Mouse (Mus musculus): ENCODE measurements around the gene Btbd10. TPM values are rescaled to one million over a fixed set of nuclear protein-coding genes. Genes with fewer than 3 reads are reported as not detected.

The Btbd10 gene
- polyA plus RNA-seq (2014; fragmentation: Nextera tagmentation; extraction: Ambion mirVana), result 24.5 and 30.9 TPM in 2 replicates

DNA sequence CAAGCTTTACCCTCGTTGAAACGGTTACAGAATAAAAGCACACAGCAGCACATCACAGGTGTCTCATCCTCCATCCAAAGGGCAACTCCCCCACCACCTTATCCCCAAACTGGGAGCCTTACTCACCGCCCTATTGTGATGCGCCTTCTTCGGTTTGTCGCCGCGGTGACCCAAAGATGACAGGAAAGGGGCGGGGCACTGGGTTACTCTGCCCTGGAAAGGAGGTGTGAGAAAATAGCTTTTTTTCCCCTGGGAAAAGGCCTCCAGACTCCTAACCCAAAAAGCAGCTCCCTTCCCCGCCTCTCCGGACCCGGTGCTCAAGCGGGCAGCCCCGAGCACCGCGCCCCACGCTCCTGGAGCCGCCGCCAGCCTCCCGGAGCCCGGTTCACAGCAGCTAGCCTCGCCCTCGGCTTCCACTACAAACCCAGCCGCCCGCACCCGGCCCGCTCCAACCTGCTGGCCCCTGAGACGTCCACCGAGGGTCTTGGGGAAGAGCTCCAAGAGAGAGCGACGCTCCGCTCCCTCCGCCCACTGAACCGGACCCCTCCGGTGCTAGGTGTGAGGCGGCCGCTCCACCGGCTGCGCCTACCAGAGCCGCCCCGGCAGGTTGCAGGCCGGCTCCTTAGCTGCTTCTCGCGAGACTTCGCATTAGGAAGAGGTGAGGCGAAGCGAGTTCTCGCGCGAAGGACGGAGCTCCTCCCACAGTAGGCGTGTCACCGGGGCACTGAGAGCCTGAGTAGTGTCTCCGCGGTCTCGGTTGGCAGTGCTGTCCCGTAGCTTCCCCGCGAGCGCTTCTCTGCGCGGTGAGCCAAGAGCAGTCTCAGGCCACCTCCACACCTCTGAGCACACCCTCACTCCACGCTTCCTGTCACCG, at the start of gene Btbd10:
Btbd10 (minus strand) TSS at position 647 of the 874 bp plus-strand sequence.
- peaks cover 6% of the 10 kb centered on the region; the same call in 1 of the 2 replicates for H3K4me1 ChIP-seq (ENCODE audit: control insufficient read depth, insufficient read depth, low read length)
- peak; percentile 97 for ATAC-seq (ENCODE audit: insufficient number of reproducible peaks, insufficient read depth, low FRiP score, low read depth)
- peak within 1 kb of the TSS; percentile 83 for H3K9ac ChIP-seq (replicated peaks; ENCODE audit: low read depth, low read length)
- no peaks in the 10 kb centered on the region for H3K9me3 ChIP-seq (ENCODE audit: control insufficient read depth, low read depth, low read length)
- WGBS, result under 1% methylated on average over 64 of the region's 64 CpGs
- peak within 1 kb of the TSS; percentile 86 for H3K4me2 ChIP-seq (replicated peaks; ENCODE audit: low read depth, low read length)
- peak within 1 kb of the TSS; percentile 85 for H3K27ac ChIP-seq (ENCODE audit: low read length)
- no peaks in the 10 kb centered on the region for H3K27me3 ChIP-seq (ENCODE audit: control insufficient read depth, insufficient read depth, low read length)
- peak within 1 kb of the TSS; percentile 87 for H3K4me3 ChIP-seq (ENCODE audit: low read depth, low read length)
- H3K36me3 ChIP-seq (ENCODE audit: control insufficient read depth, insufficient read depth, low read length), result no peaks in the 10 kb centered on the region

GRCm38 (mm10) chr7:113416536-113416935, 47.3 kb upstream of the Btbd10 start:
- Histone ChIP-seq H3K9ac (replicated peaks; ENCODE audit: low read depth, low read length) (no peak overlapping the region), H3K36me3 (ENCODE audit: control insufficient read depth, insufficient read depth, low read length) (no peaks in the 10 kb centered on the region), H3K27ac (ENCODE audit: low read length) (no peak overlapping the region), H3K9me3 (ENCODE audit: control insufficient read depth, low read depth, low read length) (no peaks in the 10 kb centered on the region), H3K27me3 (ENCODE audit: control insufficient read depth, insufficient read depth, low read length) (no peaks in the 10 kb centered on the region), H3K4me3 (ENCODE audit: low read depth, low read length) (no peak overlapping the region), H3K4me2 (replicated peaks; ENCODE audit: low read depth, low read length) (no peak overlapping the region), H3K4me1 (ENCODE audit: control insufficient read depth, insufficient read depth, low read length) (no peaks in the 10 kb centered on the region)
- 85% methylated on average over 1 of the region's 1 CpGs for WGBS
- no peak for ATAC-seq (ENCODE audit: insufficient number of reproducible peaks, insufficient read depth, low FRiP score, low read depth)

DNA sequence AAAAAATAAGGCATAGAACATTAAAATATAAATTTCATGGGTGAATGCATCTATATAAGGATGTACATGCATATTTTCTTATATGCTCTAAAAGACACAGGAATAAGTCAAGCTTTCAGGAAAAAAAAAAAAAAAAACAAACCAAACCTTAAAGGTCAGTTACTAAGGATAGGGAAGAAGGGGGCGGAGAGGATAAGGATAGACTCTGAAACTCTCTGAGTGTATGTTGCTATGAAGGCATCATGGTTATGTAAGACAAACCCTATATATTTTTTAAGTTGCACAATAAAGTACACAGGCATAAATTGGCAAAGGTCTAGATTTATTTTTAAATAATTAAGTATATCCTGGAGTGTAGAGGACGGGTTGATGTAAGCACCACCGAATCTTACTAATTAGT, 46.1 kb upstream of the Btbd10 start:
- no peak for ATAC-seq (ENCODE audit: insufficient number of reproducible peaks, insufficient read depth, low FRiP score, low read depth)
- Histone ChIP-seq H3K4me1 (ENCODE audit: control insufficient read depth, insufficient read depth, low read length) (no peaks in the 10 kb centered on the region), H3K27me3 (ENCODE audit: control insufficient read depth, insufficient read depth, low read length) (no peaks in the 10 kb centered on the region), H3K27ac (ENCODE audit: low read length) (no peak overlapping the region), H3K4me2 (replicated peaks; ENCODE audit: low read depth, low read length) (no peak overlapping the region), H3K4me3 (ENCODE audit: low read depth, low read length) (no peak overlapping the region), H3K36me3 (ENCODE audit: control insufficient read depth, insufficient read depth, low read length) (no peaks in the 10 kb centered on the region), H3K9ac (replicated peaks; ENCODE audit: low read depth, low read length) (no peak overlapping the region), H3K9me3 (ENCODE audit: control insufficient read depth, low read depth, low read length) (no peaks in the 10 kb centered on the region)
- 80% methylated on average over 3 of the region's 3 CpGs for WGBS

- WGBS, result 48% methylated on average over 5 of the region's 5 CpGs
- H3K9me3 ChIP-seq (ENCODE audit: control insufficient read depth, low read depth, low read length), result no peaks in the 10 kb centered on the region
- H3K4me1 ChIP-seq (ENCODE audit: control insufficient read depth, insufficient read depth, low read length), result no peaks in the 10 kb centered on the region
- no peak; the same call in 1 of the 2 replicates for ATAC-seq (ENCODE audit: insufficient number of reproducible peaks, insufficient read depth, low FRiP score, low read depth)
- H3K4me3 ChIP-seq (ENCODE audit: low read depth, low read length), result no peak overlapping the region
- H3K9ac ChIP-seq (replicated peaks; ENCODE audit: low read depth, low read length), result no peak overlapping the region
- no peaks in the 10 kb centered on the region for H3K27me3 ChIP-seq (ENCODE audit: control insufficient read depth, insufficient read depth, low read length)
- no peak overlapping the region for H3K27ac ChIP-seq (ENCODE audit: low read length)
- H3K36me3 ChIP-seq (ENCODE audit: control insufficient read depth, insufficient read depth, low read length), result no peaks in the 10 kb centered on the region
- no peak overlapping the region for H3K4me2 ChIP-seq (replicated peaks; ENCODE audit: low read depth, low read length)
These were observed 39.5 kb upstream of the Btbd10 start for GRCm38 (mm10) chr7:113408712-113409111.

DNA sequence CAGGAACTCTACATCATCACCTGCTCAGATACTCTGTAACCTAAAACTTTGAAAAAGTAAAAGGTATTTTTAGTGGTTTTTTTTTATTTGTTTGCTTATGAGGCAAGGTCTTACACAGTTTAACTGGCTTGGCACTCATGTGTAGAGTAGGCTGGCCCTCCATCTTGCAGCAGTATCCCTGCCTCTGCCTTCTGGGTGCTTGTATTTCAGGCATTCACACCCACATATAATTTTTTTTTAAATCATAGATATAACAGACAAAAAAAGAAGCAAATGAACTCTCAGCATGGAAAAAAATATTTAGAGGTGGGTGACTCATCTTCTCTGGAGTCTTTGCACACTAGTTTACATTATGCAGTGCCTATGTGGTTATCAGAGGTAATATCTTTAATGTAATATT, 28.9 kb upstream of the Btbd10 start:
- no peaks in the 10 kb centered on the region for H3K36me3 ChIP-seq (ENCODE audit: control insufficient read depth, insufficient read depth, low read length)
- H3K9me3 ChIP-seq (ENCODE audit: control insufficient read depth, low read depth, low read length), result no peaks in the 10 kb centered on the region
- H3K27ac ChIP-seq (ENCODE audit: low read length), result no peak overlapping the region
- H3K4me3 ChIP-seq (ENCODE audit: low read depth, low read length), result no peak overlapping the region
- no peaks in the 10 kb centered on the region for H3K4me1 ChIP-seq (ENCODE audit: control insufficient read depth, insufficient read depth, low read length)
- H3K9ac ChIP-seq (replicated peaks; ENCODE audit: low read depth, low read length), result no peak overlapping the region
- ATAC-seq (ENCODE audit: insufficient number of reproducible peaks, insufficient read depth, low FRiP score, low read depth), result no peak
- no peak overlapping the region for H3K4me2 ChIP-seq (replicated peaks; ENCODE audit: low read depth, low read length)
- no peaks in the 10 kb centered on the region for H3K27me3 ChIP-seq (ENCODE audit: control insufficient read depth, insufficient read depth, low read length)

- Histone ChIP-seq H3K4me2 (replicated peaks; ENCODE audit: low read depth, low read length) (no peak overlapping the region), H3K4me1 (ENCODE audit: control insufficient read depth, insufficient read depth, low read length) (no peaks in the 10 kb centered on the region), H3K27me3 (ENCODE audit: control insufficient read depth, insufficient read depth, low read length) (no peaks in the 10 kb centered on the region), H3K4me3 (ENCODE audit: low read depth, low read length) (no peak overlapping the region), H3K36me3 (ENCODE audit: control insufficient read depth, insufficient read depth, low read length) (no peaks in the 10 kb centered on the region), H3K9me3 (ENCODE audit: control insufficient read depth, low read depth, low read length) (no peaks in the 10 kb centered on the region), H3K27ac (ENCODE audit: low read length) (no peak overlapping the region), H3K9ac (replicated peaks; ENCODE audit: low read depth, low read length) (no peak overlapping the region)
- WGBS, result 85% methylated on average over 4 of the region's 4 CpGs
- ATAC-seq (ENCODE audit: insufficient number of reproducible peaks, insufficient read depth, low FRiP score, low read depth), result no peak
These were observed 27.5 kb upstream of the Btbd10 start for GRCm38 (mm10) chr7:113396661-113397060.

- Histone ChIP-seq H3K4me2 (replicated peaks; ENCODE audit: low read depth, low read length) (no peak overlapping the region), H3K36me3 (ENCODE audit: control insufficient read depth, insufficient read depth, low read length) (no peaks in the 10 kb centered on the region), H3K9ac (replicated peaks; ENCODE audit: low read depth, low read length) (no peak overlapping the region), H3K27ac (ENCODE audit: low read length) (no peak overlapping the region), H3K4me1 (ENCODE audit: control insufficient read depth, insufficient read depth, low read length) (no peaks in the 10 kb centered on the region), H3K27me3 (ENCODE audit: control insufficient read depth, insufficient read depth, low read length) (no peaks in the 10 kb centered on the region), H3K9me3 (ENCODE audit: control insufficient read depth, low read depth, low read length) (no peaks in the 10 kb centered on the region), H3K4me3 (ENCODE audit: low read depth, low read length) (no peak overlapping the region)
- ATAC-seq (ENCODE audit: insufficient number of reproducible peaks, insufficient read depth, low FRiP score, low read depth), result no peak
- 87% methylated on average over 2 of the region's 2 CpGs for WGBS
These were observed 22.4 kb upstream of the Btbd10 start for GRCm38 (mm10) chr7:113391619-113392018.

DNA sequence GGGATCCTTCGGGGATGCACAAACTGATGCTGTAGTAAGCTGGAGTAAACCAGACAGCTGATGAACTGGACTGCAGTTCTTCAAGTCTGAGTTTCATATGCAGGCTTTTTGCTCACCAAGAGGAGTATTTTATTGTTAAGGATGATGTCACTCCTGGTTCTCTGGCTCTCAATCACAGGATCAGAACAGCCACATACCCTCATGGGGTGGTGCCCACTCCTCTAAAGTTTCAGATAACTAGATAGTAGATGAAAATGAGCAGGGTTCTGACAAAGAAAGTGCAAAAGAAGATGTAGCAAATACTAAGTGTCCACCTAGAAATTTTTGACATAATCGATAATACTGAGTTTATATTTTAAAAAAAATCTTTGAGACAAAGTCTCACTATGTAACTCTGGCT, 19.3 kb upstream of the Btbd10 start, which contains the start of gene Pth:
Pth (minus strand) TSS at position 101 of the 400 bp plus-strand sequence.
- Histone ChIP-seq H3K4me1 (ENCODE audit: control insufficient read depth, insufficient read depth, low read length) (no peaks in the 10 kb centered on the region), H3K4me3 (ENCODE audit: low read depth, low read length) (no peak within 1 kb of the TSS), H3K27me3 (ENCODE audit: control insufficient read depth, insufficient read depth, low read length) (no peaks in the 10 kb centered on the region), H3K9ac (replicated peaks; ENCODE audit: low read depth, low read length) (no peak within 1 kb of the TSS), H3K27ac (ENCODE audit: low read length) (no peak within 1 kb of the TSS), H3K9me3 (ENCODE audit: control insufficient read depth, low read depth, low read length) (no peaks in the 10 kb centered on the region), H3K36me3 (ENCODE audit: control insufficient read depth, insufficient read depth, low read length) (no peaks in the 10 kb centered on the region), H3K4me2 (replicated peaks; ENCODE audit: low read depth, low read length) (no peak within 1 kb of the TSS)
- ATAC-seq (ENCODE audit: insufficient number of reproducible peaks, insufficient read depth, low FRiP score, low read depth), result no peak
- 88% methylated on average over 2 of the region's 2 CpGs for WGBS

Measured in stomach, embryonic 14.5 days (tissue).